Mouse (Mus musculus): Measurements from ENCODE around the gene Gjd2.

Gene Gjd2

DNA sequence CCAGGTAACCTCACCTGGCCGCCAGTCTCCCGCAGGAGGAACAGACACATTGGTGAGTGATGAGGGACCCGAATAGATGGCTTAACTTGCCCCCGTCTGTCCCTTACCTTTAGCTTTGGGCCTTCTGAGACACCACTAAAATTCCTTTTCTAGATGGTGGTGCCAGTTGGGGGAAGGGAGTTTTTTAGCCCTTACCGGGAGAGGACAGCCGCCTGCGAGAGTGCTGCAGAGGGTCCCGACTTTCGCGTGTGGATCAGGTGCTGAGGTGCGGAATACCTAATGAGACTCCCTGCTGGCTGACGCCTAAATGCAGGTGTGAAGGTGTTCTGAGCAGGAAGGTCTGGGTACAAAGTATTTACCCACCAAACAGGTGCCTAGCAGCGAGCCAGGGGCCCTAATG lies 427 bp upstream of the Gjd2 start:
- peak; percentile 5 to 10 for DNase-seq (ENCODE audit: low spot score in 2 of 2)

GRCm38 (mm10) chr2:114012749-114013211 lies 639 bp downstream of the Gjd2 start:
- DNase-seq (ENCODE audit: low spot score in 2 of 2), result peak in 1 of 2 experiments; percentile 6

GRCm38 (mm10) chr2:114011838-114012237 lies 1.6 kb downstream of the Gjd2 start:
- DNase-seq (ENCODE audit: low spot score in 2 of 2), result no peak

DNA sequence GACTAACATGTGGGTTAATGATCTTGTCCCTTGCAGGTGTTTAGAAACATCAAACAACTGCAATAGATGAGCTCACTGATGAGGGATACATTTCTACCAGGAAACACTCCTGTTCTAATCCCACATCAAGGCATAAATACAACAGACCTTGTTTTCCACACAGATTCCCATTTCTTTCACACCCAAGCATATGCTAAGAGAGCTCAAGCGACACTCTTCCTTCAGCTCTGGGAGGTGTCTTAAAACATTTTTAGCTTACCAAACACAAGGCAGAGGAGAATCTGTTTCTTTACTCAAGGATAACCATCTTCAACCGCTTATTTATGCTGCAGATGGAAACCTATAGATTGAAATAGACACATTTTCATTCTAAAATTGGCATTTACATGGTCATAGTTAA lies 5.1 kb downstream of the Gjd2 start:
- DNase-seq (ENCODE audit: low spot score in 2 of 2), result no peak

GRCm38 (mm10) chr2:113997484-113997883 lies 15.9 kb downstream of the Gjd2 start:
- DNase-seq (ENCODE audit: low spot score in 2 of 2), result peak; percentile 12 to 20

GRCm38 (mm10) chr2:113996930-113997329 lies 16.5 kb downstream of the Gjd2 start:
- no peak for DNase-seq (ENCODE audit: low spot score in 2 of 2)

GRCm38 (mm10) chr2:113984890-113985289 lies 28.5 kb downstream of the Gjd2 start:
- DNase-seq (ENCODE audit: low spot score in 2 of 2), result no peak

DNA sequence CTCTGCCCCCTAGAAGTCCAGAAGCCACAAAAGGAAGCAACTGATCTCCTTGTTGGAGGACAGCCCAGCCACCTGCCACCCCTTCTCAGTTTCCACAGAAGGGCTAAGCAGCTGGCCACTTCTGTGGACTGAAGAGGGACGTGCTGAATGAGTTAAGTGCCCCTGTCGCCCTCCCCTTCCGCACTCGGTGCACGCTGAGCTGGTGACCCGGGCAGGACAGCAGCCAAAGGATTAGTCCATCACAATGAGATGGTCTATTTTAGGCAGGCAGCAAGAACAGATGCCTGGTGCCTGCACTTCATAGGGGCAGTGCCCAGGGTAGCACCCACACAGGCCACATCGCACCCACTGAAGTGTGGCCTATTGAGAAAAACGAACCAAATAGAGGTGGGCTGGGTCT lies 32.8 kb downstream of the Gjd2 start:
- no peak for DNase-seq (ENCODE audit: low spot score in 2 of 2)

DNA sequence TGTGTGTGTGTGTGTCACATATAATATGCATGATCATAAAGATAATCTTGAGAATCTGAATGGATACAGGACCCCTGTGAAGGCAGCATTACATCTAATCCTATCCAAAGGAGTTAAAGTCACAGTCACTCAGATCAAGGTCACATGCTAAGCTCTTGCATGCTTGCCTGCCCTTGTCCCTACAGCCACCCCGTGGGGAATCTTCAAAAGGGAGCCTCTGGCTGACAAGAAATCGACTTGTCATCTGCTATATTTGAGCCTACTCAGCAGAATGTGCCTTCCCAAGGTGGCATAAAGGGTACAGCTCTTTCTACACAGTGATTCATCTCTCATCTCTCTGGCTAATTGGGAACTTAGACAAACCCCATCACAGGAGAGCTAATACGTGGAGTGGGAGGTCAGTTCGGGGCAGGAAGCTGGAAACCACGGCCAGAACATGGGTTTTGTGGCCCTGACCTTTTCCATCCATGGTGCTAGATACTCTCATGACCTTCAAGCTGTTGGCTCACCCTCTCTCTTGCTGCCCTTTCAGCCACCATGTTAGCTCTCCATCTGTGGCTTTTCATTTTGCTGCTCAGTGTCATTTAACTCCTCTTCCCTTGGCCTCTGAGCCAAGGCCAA lies 35.2 kb downstream of the Gjd2 start:
- no peak for DNase-seq (ENCODE audit: low spot score in 2 of 2)

DNA sequence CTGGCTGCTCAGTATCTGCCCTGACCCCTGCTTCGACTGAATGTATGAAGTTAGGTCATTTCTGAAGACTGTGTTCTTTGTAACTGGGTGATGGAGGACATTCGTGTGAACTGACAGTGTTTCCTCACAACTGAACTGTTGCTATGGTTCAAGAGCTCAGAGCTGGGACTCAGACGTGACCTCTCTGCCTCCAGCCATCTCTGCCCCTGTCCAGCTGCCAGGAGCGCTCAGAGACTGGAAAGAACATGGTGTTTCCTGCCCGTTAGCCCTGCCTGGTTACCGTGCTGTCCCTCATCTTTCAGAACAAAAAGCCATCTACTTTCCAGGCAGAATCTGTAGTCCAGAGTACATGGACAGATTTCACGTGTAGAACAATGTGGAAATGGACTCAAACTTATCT lies 39.5 kb downstream of the Gjd2 start:
- no peak for DNase-seq (ENCODE audit: low spot score in 2 of 2)

DNA sequence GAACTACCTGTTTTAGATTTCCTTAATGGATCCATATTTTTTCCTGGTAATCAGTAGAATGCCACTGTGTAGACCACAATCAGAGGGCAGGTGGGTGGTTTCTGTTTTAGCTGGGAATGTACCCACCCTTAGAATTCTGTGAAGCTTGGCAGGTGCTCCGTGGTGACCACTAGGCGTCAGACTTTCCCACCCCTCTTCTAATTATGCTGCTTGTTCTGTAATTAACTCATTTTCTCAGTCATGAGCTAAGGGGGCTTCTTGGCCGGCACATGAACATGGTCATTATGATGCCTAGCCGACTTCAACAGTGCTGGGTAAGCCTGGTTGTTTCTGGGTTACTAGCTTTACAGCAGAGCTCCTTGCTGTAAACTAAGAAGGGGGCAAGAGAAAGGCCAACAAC lies 47.0 kb downstream of the Gjd2 start:
- DNase-seq (ENCODE audit: low spot score in 2 of 2), result no peak

Measured in right cerebral cortex, adult 2 months (tissue).